Mouse (Mus musculus) retina, adult 2 months (tissue): ENCODE results near the gene Zfp609.

Experiments used
- DNase-seq: peaks from one replicate; pipeline ENCODE4 v3.0.0-alpha.2; 2012; ENCODE audit warnings: low read depth, low spot score

The Zfp609 gene

GRCm38 (mm10) chr9:65827344-65828015, at the start of gene Zfp609:
Gene Zfp609 (minus strand): TSS chr9:65827564.
- DNase-seq = peak; percentile 93

- DNase-seq = no peak
Measured at GRCm38 (mm10) chr9:65859656-65860055, 32.3 kb upstream of the Zfp609 start.

GRCm38 (mm10) chr9:65850203-65850602, 22.8 kb upstream of the Zfp609 start:
- no peak for DNase-seq

GRCm38 (mm10) chr9:65848154-65848553, 20.8 kb upstream of the Zfp609 start:
- DNase-seq = no peak

- DNase-seq = no peak
Measured at GRCm38 (mm10) chr9:65844421-65845165, 17.2 kb upstream of the Zfp609 start.

- DNase-seq = no peak
Measured at GRCm38 (mm10) chr9:65839841-65840240, 12.5 kb upstream of the Zfp609 start.

- no peak for DNase-seq
Measured at GRCm38 (mm10) chr9:65836916-65837315, 9.6 kb upstream of the Zfp609 start.

- no peak for DNase-seq
Measured at GRCm38 (mm10) chr9:65834628-65835354, 7.4 kb upstream of the Zfp609 start.

- no peak for DNase-seq
Measured at GRCm38 (mm10) chr9:65833640-65834039, 6.3 kb upstream of the Zfp609 start.

- no peak for DNase-seq
Measured at GRCm38 (mm10) chr9:65833230-65833629, 5.9 kb upstream of the Zfp609 start.

GRCm38 (mm10) chr9:65832041-65832440, 4.7 kb upstream of the Zfp609 start:
- DNase-seq = no peak

GRCm38 (mm10) chr9:65831164-65831563, 3.8 kb upstream of the Zfp609 start:
- no peak for DNase-seq

GRCm38 (mm10) chr9:65830255-65830654, 2.9 kb upstream of the Zfp609 start:
- no peak for DNase-seq

- DNase-seq = no peak
Measured at GRCm38 (mm10) chr9:65829410-65829809, 2.0 kb upstream of the Zfp609 start.

- no peak for DNase-seq
Measured at GRCm38 (mm10) chr9:65828511-65828910, 1.1 kb upstream of the Zfp609 start.

- no peak for DNase-seq
Measured at GRCm38 (mm10) chr9:65828016-65828403, 646 bp upstream of the Zfp609 start.

- no peak for DNase-seq
Measured at GRCm38 (mm10) chr9:65826588-65827343, 598 bp downstream of the Zfp609 start.

- no peak for DNase-seq
Measured at GRCm38 (mm10) chr9:65826226-65826587, 1.2 kb downstream of the Zfp609 start.

- no peak for DNase-seq
Measured at GRCm38 (mm10) chr9:65823716-65824462, 3.5 kb downstream of the Zfp609 start.

- no peak for DNase-seq
Measured at GRCm38 (mm10) chr9:65822011-65822410, 5.4 kb downstream of the Zfp609 start.

- no peak for DNase-seq
Measured at GRCm38 (mm10) chr9:65820301-65820700, 7.1 kb downstream of the Zfp609 start.
